Mouse (Mus musculus): Measurements from ENCODE around the gene Btrc.

- TF ChIP-seq CTCF (IDR thresholded peaks at IDR 0.05; ENCODE audit: low read depth) (no peak), EP300 (IDR thresholded peaks at IDR 0.05; ENCODE audit: low read depth) (no peak)
Measured at GRCm38 (mm10) chr19:45475928-45476553, 112.5 kb downstream of the Btrc start.
